Mouse (Mus musculus): ENCODE results near the gene Abcc3.
"Not testable (repeated sequence)": the region's sequence is repeated elsewhere in the genome, so short reads cannot be mapped to it uniquely, and the experiment has no call there.

Gene Abcc3

GRCm38 (mm10) chr11:94402731-94403130 is 9.9 kb upstream of the Abcc3 start:
- no peak for DNase-seq (ENCODE audit: low read depth, low spot score)

DNA sequence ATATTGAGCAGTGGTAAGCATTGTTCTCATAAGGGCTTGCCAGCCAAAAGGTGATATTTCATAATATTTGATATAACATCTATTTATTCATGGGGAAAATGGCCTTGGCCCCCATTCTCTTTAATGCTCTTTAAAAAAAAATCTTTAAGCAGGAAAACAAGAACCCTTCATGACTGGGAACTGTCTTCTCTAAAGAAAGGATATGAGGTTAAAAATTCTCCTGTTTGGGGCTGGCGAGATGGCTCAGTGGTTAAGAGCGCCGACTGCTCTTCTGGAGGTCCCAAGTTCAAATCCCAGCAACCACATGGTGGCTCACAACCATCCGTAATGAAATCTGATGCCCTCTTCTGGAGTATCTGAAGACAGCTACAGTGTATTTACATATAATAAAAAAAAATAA is 9.2 kb upstream of the Abcc3 start:
- DNase-seq (ENCODE audit: low read depth, low spot score) = not testable (repeated sequence)

DNA sequence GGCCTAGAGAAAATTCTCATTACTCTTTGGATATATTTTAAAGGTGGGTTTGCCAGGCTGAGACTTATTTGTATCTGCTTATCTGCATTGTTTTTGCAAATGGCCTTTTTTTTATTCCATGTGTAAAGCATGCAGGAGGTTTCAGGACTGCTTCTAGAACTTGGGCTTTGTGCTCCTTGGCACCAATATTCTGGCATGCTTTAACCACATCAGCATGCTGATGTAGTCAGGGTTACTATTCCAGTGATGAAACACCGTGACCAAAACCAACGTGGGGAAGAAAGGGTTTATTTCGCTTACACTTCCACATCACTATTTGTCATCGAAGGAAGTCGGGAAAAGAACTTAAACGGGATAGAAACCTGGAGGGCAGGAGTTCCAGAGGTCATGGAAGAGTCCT is 8.2 kb upstream of the Abcc3 start:
- DNase-seq (ENCODE audit: low read depth, low spot score) = no peak

DNA sequence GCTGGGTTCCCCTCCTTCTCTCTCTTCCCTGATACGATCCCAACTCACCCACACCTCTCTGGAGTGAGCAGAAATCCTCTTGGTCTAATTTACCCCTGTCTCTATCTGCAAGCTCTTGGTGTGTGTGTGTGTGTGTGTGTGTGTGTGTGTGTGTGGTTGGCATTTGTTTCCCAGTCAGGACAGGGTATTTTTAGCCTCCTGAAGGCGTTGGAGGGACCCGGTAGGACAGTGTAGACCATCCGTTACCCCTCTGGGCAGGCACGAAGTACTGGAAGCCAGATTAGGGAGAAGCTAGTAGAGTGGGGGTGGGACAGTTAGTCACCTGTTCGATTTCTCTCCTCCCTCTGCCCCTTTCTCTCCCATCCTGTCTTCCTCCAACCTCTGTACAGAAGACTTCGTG is 1.3 kb upstream of the Abcc3 start:
- DNase-seq (ENCODE audit: low read depth, low spot score) = no peak

GRCm38 (mm10) chr11:94393490-94393889 is 693 bp upstream of the Abcc3 start:
- not testable (repeated sequence) for DNase-seq (ENCODE audit: low read depth, low spot score)

DNA sequence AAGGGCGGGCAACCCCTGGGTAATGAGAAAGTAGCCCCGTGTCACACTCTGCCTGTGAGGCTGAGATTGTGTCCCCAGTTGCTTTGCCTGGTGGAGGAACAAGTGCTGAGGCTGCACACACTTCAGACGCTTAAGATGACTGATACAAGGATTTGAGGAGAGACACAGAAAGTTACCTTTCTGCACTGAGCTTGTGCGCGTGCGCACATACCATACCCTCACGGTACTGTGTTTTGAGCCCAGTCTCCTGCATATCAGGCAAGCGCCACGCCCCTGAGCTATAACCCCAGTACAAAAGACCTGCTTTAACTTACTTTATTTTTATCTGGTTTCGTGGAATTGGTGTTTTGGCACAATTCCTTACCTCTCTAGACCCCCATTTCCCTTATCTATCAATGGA is 1.1 kb downstream of the Abcc3 start:
- DNase-seq (ENCODE audit: low read depth, low spot score) = no peak

DNA sequence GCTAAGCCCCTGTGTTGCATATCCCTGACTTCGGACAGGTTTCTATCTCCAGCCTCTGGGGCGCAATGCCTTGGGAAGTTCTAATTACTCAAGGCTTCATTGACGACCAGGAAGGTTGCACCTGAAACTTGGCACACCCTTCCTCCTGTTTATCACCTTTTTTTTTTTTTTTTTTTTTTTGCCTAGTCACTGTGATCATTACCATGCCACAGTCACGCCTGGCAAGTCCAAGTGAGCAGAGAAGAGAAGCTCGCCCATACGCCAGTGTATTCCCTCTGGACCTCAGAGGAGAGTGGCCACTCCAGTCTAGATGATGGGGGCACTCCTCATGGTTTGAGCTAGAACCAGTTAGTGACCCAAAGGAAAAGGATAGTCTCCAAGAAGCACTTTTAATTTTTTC is 2.0 kb downstream of the Abcc3 start:
- no peak for DNase-seq (ENCODE audit: low read depth, low spot score)

GRCm38 (mm10) chr11:94389724-94390396 is 2.9 kb downstream of the Abcc3 start:
- no peak for DNase-seq (ENCODE audit: low read depth, low spot score)

GRCm38 (mm10) chr11:94389021-94389420 is 3.8 kb downstream of the Abcc3 start:
- DNase-seq (ENCODE audit: low read depth, low spot score) = no peak

GRCm38 (mm10) chr11:94387756-94388155 is 5.0 kb downstream of the Abcc3 start:
- no peak for DNase-seq (ENCODE audit: low read depth, low spot score)

DNA sequence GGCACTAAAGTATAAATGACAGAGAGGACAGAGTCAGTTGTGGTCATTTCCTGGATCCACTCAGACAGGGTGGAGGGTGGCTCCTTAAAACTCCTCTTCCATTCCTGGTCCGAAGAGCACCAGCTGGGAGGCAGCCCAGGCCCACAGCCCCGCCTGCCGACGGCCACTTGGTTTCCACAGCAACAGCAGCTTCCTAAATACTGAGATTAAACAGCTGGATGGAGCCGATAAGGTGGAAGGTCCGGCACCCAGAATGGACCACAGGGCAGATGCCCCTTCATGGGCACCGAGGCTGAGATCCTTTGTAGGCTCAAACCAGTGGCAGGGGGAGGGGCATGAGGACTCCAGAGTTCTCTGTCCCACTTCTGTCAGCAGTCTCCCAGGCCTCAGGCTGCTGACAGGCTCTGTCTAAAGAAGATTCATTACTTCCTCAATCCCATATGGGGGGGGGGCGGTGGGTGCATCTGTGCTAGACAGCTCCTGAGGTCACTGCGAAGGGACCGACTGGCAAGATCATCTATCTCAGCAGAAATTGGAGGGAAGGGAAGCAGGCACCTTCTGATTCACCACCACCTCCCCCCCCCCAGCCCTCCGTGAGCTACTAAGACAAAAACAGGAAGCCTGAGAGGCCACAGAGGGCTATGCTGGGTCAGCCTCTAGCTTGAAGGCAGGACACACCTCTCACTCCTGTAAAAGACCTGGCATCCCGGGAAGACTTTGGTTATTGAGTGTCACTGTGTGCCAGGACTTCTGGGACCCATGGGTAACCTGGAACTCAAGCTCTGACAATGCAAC is 6.6 kb downstream of the Abcc3 start:
- no peak for DNase-seq (ENCODE audit: low read depth, low spot score)

GRCm38 (mm10) chr11:94379736-94380135 is 13.1 kb downstream of the Abcc3 start:
- DNase-seq (ENCODE audit: low read depth, low spot score) = no peak

DNA sequence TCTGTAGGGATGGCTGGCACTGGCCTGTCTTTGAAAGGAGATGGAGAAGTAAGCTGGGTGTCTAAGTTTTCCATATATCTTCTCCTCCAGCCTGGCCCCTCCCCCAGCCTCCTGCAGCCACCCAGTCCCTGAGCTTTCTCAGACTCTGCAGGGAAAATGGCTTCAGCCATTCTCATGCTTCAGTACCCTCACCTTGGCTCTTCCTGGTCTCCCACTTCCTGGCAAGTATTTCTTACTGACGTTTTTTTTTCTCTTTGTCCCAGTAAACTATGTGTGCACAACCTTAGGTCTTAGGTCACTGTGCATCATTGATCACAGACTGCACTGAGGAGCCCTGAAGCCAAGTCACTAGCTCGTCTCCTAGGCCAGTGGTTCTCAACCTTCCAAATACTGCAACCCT is 13.7 kb downstream of the Abcc3 start:
- DNase-seq (ENCODE audit: low read depth, low spot score) = no peak

GRCm38 (mm10) chr11:94374276-94374948 is 18.4 kb downstream of the Abcc3 start:
- no peak for DNase-seq (ENCODE audit: low read depth, low spot score)

DNA sequence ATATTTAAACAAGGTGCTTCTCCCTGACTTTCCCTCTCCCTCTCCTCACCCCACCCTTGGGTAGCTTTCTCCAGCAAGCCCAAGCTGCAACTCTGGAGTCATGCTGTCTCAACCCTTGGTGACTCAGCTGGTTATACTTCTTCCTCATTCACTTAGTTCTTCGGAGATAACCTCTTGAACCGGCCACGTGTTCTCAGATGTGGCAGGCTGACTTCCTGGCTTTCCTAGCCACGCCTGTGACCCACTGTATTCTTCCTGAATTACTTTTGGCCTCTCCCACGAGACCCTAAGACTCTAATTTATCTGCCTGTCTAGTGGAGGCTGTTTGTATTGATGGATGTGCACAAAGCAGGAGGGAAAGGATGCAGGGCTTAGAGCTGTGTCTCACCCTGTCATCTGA is 22.0 kb downstream of the Abcc3 start:
- no peak for DNase-seq (ENCODE audit: low read depth, low spot score)

DNA sequence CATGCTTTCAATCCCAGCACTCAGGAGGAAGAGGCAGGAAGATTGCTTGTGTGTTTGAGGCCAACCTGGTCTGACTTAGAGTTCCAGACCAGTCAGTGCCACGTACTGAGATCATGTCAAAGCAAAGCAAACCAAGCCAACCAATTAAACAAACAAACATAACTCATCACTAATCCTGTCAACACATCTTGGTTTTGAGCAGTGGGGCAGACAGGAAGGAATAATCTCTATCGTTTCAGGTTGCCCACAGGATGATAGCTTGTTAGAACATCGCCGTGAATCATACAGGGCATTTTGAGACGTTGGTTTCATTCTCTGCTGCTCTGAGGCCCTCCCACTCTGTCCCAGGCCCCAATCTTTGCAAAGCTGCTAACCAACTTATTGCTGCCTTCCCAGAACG is 22.8 kb downstream of the Abcc3 start:
- no peak for DNase-seq (ENCODE audit: low read depth, low spot score)

DNA sequence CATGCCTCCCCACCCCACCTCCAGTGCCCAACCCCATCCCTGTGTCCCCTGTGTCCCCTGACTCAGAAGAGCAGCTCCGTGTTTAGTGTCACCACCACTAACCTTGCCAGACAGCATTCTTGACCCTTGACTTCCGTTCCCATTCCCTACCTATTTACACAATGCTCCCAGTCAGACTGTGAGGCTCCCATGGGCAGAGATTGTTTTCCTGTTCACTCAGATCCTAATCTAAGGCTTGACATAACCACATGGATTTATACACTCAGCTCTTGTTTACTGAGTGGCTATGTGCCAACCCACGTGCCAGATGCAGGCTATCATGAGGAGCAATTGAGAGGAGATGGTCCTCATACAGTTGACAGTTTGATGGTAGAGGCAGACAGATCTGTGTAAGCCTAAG is 27.5 kb downstream of the Abcc3 start:
- no peak for DNase-seq (ENCODE audit: low read depth, low spot score)

DNA sequence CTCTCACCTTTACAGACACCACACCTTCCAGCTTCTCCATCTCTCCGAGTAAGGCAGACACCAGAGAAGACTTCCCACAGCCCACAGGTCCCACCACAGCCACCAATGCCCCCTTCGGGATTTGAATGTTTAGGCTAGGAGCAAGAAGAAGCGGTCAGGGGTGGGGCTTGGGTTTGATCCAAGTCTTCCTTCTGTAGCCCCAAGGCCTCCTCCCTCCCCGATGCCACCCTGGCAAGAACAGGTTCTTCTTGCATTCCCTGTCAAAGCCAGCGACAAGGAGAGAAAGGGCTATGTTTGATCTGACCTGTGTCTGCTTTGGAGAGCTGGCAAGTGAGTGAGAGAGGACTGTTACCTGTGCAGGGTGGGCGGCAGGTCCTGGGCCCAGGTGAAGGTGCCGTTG is 29.1 kb downstream of the Abcc3 start:
- DNase-seq (ENCODE audit: low read depth, low spot score) = no peak

DNA sequence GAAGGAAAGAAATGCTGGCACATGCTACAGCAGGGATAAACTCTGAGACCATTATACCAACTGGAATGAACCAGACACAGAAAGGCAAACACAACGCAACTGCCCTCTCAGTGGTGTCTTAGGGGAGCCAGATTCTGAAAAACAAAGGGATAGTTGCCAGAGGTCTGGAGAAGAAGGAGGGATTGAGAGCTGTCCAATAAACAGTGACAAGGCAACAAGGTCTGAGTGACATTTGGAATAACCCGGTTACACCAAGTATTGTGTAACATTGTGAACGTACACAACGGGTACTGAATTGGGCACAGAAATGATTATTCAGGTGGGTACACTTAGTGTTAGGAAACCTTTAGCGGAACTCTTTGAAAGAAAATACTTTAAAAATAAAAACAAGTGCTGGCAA is 30.7 kb downstream of the Abcc3 start:
- no peak for DNase-seq (ENCODE audit: low read depth, low spot score)

DNA sequence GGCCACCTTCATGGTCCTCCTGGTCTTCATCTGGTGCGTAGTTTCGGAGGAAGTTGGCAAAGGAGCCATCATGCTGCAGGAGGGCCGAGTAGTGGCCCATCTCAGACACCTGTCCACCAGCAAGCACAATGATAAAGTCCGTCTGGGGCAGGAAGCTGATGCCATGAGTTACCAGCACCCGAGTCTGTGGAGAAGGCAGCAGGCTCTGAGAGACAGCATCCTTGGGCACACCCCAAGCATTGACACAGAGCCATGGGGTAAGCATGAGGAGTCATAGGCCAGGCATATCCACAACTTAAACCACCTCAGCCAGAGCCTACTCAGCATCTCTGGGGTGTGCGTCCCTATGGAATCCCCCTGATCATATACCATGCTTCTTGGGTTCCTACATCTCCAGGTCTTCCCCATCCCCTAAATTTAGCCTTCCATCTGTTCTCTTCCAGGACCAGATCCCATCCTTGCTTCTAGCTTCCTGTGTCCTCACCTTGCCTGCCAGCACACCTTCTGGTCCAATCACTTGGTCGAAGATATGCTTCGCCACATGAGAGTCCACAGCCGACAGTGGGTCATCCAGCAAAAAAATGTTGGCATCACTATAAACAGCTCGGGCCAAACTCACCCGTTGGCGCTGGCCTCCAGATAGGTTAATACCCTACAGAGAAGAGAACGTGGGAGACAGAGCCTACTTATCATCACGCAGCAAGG is 31.5 kb downstream of the Abcc3 start:
- no peak for DNase-seq (ENCODE audit: low read depth, low spot score)

GRCm38 (mm10) chr11:94359168-94359567 is 33.6 kb downstream of the Abcc3 start:
- DNase-seq (ENCODE audit: low read depth, low spot score) = no peak

DNA sequence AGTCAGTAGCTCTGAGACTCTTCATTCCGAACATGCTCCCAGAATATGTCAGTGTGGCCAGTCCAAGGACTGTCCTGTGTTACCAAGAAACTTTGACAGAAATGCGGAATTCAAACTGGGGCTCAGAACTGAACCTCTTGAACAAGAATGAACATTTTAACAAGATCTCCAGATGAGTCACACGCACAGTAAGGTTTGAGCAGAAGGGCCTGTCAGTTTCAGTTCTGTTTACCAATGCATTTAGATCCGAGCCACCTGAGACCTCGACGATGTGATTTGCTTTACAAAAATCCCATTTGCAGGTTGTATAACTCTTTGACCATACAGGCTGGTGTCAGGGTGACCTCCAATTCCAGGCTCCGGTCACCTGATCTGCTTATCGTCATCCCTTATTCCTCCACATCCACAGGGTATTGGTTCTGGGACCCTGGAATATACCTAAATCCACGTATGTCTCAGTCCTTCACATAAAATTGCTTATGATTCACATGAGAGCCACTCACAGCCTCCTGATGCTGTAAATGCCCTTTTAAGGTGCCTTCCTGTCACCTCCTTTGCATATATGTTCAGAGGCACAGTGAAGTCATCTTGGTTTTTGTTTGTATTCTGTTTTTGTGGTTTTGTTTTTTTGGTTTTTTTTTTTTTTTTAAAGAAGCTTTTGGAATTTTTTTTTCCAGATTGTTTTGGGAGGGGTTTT is 37.1 kb downstream of the Abcc3 start:
- DNase-seq (ENCODE audit: low read depth, low spot score) = no peak
